Mouse (Mus musculus): ENCODE measurements around the gene Fam129a. TPM values are rescaled to one million over a fixed set of nuclear protein-coding genes. Genes with fewer than 3 reads are reported as not detected.
A peak's percentile ranks its signal among the peaks of the same experiment; 100 is the strongest.

Gene Fam129a
- polyA plus RNA-seq, 1 experiment from 2014 or later: 16.3 TPM

DNA sequence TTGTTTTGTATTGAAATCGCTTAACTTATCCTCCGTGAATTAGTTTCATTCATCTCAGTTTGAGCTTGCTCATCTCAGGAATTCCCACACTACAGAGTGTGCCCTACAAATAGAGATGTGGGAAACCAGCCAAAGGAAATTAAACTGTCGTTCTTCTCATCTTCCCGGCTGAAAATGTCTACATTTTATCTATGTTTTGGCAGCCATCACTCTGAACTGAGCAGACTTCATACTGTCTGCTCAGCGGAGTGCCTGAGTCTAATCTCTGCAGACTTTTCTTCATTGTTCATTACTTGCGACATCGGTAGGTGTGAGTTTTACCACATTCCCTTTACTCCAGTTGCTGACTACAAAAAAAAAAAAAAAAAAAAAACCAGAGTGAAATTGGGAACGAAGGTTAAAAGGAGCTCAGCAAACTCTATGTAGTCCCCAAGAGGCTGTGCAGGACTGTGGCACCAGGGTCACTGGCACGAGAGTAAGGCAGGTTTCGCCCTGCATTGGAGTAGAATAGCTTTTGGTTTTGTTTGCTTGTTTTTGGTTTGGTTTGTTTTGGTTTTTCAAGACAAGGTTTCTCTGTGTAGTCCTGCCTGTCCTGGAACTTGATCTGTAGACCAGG is 43.4 kb downstream of the Fam129a start:
- Histone ChIP-seq H3K36me3 (ENCODE audit: control insufficient read depth, insufficient read depth, low read length) (no peaks in the 10 kb centered on the region), H3K27ac (replicated peaks; ENCODE audit: low read depth, low read length) (no peak overlapping the region), H3K27me3 (replicated peaks; ENCODE audit: control insufficient read depth, insufficient read depth, low read length) (no peaks in the 10 kb centered on the region), H3K9ac (ENCODE audit: low read depth, low read length) (no peak overlapping the region), H3K9me3 (ENCODE audit: control insufficient read depth, low read length) (no peaks in the 10 kb centered on the region), H3K4me3 (ENCODE audit: low read depth, low read length) (no peak overlapping the region), H3K4me1 (ENCODE audit: control insufficient read depth, insufficient read depth, low read length) (no peaks in the 10 kb centered on the region), H3K4me2 (ENCODE audit: low read depth, low read length) (no peak overlapping the region)
- ATAC-seq (ENCODE audit: low read depth) (no peak), DNase-seq (ENCODE audit: low spot score) (no peak)
- WGBS: 70% methylated on average over 10 of the region's 10 CpGs

DNA sequence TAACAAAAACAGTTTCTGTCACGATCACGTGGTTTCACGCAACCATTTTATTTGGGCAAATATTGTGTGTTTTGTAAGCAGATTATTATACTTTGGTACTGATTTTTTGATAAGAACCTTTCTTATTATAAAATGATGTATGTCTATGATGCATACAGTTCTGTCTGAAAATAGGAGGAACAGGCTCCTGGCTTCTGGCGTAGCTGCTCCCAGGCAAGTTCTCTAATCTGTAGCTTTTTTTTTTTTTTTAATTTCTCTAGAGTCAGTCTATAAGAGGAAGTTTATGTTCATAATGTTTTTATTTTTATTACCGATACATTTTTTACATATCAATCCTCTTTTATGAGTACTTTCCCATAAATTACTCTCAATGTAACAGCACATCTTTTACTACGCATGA is 44.6 kb downstream of the Fam129a start:
- ATAC-seq (ENCODE audit: low read depth): no peak
- no peaks in the 10 kb centered on the region for H3K4me1 ChIP-seq (ENCODE audit: control insufficient read depth, insufficient read depth, low read length)
- no peak for DNase-seq (ENCODE audit: low spot score)
- H3K27me3 ChIP-seq (replicated peaks; ENCODE audit: control insufficient read depth, insufficient read depth, low read length): no peaks in the 10 kb centered on the region
- H3K4me3 ChIP-seq (ENCODE audit: low read depth, low read length): no peak overlapping the region
- no peak overlapping the region for H3K4me2 ChIP-seq (ENCODE audit: low read depth, low read length)
- H3K9ac ChIP-seq (ENCODE audit: low read depth, low read length): no peak overlapping the region
- H3K9me3 ChIP-seq (ENCODE audit: control insufficient read depth, low read length): no peaks in the 10 kb centered on the region
- WGBS: 95% methylated on average over 6 of the region's 6 CpGs
- no peaks in the 10 kb centered on the region for H3K36me3 ChIP-seq (ENCODE audit: control insufficient read depth, insufficient read depth, low read length)
- H3K27ac ChIP-seq (replicated peaks; ENCODE audit: low read depth, low read length): no peak overlapping the region

GRCm38 (mm10) chr1:151616555-151617205 is 45.7 kb downstream of the Fam129a start:
- Histone ChIP-seq H3K9ac (ENCODE audit: low read depth, low read length) (no peak overlapping the region), H3K4me1 (ENCODE audit: control insufficient read depth, insufficient read depth, low read length) (no peaks in the 10 kb centered on the region), H3K4me2 (ENCODE audit: low read depth, low read length) (no peak overlapping the region), H3K4me3 (ENCODE audit: low read depth, low read length) (no peak overlapping the region), H3K27me3 (replicated peaks; ENCODE audit: control insufficient read depth, insufficient read depth, low read length) (no peaks in the 10 kb centered on the region), H3K36me3 (ENCODE audit: control insufficient read depth, insufficient read depth, low read length) (no peaks in the 10 kb centered on the region), H3K27ac (replicated peaks; ENCODE audit: low read depth, low read length) (no peak overlapping the region), H3K9me3 (ENCODE audit: control insufficient read depth, low read length) (no peaks in the 10 kb centered on the region)
- no peak for DNase-seq (ENCODE audit: low spot score)
- ATAC-seq (ENCODE audit: low read depth): no peak
- WGBS: 90% methylated on average over 7 of the region's 7 CpGs

DNA sequence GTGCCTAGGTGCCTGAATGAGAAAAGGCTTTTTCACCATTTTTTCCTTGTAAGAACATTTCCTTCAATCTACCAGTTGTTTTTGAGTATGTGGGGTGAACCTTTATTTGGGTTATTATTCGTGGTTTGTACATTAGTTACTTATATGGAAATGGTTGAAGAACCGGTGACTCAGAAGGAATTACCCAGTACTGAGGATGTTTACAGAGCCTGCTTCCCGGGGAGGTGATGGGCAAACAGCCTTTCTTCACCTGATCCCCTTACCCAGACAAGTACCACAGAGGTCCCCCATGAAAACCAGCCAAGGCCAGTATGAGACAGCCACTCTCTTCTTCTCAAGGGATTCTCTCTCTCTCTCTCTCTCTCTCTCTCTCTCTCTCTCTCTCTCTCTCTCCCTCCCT is 47.3 kb downstream of the Fam129a start:
- Histone ChIP-seq H3K4me2 (ENCODE audit: low read depth, low read length) (no peak overlapping the region), H3K4me1 (ENCODE audit: control insufficient read depth, insufficient read depth, low read length) (no peaks in the 10 kb centered on the region), H3K27ac (replicated peaks; ENCODE audit: low read depth, low read length) (no peak overlapping the region), H3K9ac (ENCODE audit: low read depth, low read length) (no peak overlapping the region), H3K9me3 (ENCODE audit: control insufficient read depth, low read length) (no peaks in the 10 kb centered on the region), H3K36me3 (ENCODE audit: control insufficient read depth, insufficient read depth, low read length) (no peaks in the 10 kb centered on the region), H3K27me3 (replicated peaks; ENCODE audit: control insufficient read depth, insufficient read depth, low read length) (no peaks in the 10 kb centered on the region), H3K4me3 (ENCODE audit: low read depth, low read length) (no peak overlapping the region)
- 78% methylated on average over 3 of the region's 3 CpGs for WGBS
- ATAC-seq (ENCODE audit: low read depth): no peak
- DNase-seq (ENCODE audit: low spot score): no peak

DNA sequence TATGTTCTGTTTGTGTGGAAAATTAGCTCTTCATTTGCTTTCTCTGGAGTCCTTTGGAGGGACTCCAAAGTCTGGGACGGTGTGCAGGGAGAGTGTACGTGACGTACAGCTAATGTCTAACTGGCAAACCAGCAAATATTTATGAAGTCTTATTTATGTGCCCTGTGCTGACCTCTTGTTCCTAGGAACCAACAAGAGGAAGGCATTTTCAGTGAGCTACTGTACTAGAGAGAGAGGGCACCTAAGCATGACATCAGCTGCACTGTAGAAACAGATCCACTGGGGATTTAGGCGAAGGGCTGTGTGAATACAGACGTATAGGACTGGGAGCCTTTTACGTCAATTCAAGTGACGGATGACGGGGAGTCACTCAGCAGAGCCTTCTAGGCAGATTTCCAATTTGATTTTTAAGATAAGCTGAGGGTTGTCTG is 48.3 kb downstream of the Fam129a start:
- Histone ChIP-seq H3K4me3 (ENCODE audit: low read depth, low read length) (no peak overlapping the region), H3K9ac (ENCODE audit: low read depth, low read length) (no peak overlapping the region), H3K4me2 (ENCODE audit: low read depth, low read length) (no peak overlapping the region), H3K4me1 (ENCODE audit: control insufficient read depth, insufficient read depth, low read length) (no peaks in the 10 kb centered on the region), H3K36me3 (ENCODE audit: control insufficient read depth, insufficient read depth, low read length) (no peaks in the 10 kb centered on the region), H3K27ac (replicated peaks; ENCODE audit: low read depth, low read length) (no peak overlapping the region), H3K9me3 (ENCODE audit: control insufficient read depth, low read length) (no peaks in the 10 kb centered on the region), H3K27me3 (replicated peaks; ENCODE audit: control insufficient read depth, insufficient read depth, low read length) (no peaks in the 10 kb centered on the region)
- DNase-seq (ENCODE audit: low spot score) (no peak), ATAC-seq (ENCODE audit: low read depth) (no peak)
- 55% methylated on average over 8 of the region's 8 CpGs for WGBS

GRCm38 (mm10) chr1:151620730-151621129 is 49.7 kb downstream of the Fam129a start:
- Histone ChIP-seq H3K9ac (ENCODE audit: low read depth, low read length) (no peak overlapping the region), H3K9me3 (ENCODE audit: control insufficient read depth, low read length) (no peaks in the 10 kb centered on the region), H3K27ac (replicated peaks; ENCODE audit: low read depth, low read length) (no peak overlapping the region), H3K4me1 (ENCODE audit: control insufficient read depth, insufficient read depth, low read length) (no peaks in the 10 kb centered on the region; the same call in 1 of the 2 replicates), H3K4me3 (ENCODE audit: low read depth, low read length) (no peak overlapping the region), H3K27me3 (replicated peaks; ENCODE audit: control insufficient read depth, insufficient read depth, low read length) (no peaks in the 10 kb centered on the region), H3K4me2 (ENCODE audit: low read depth, low read length) (no peak overlapping the region), H3K36me3 (ENCODE audit: control insufficient read depth, insufficient read depth, low read length) (no peaks in the 10 kb centered on the region)
- DNase-seq (ENCODE audit: low spot score) (no peak), ATAC-seq (ENCODE audit: low read depth) (no peak)

GRCm38 (mm10) chr1:151624442-151625226 is 53.6 kb downstream of the Fam129a start:
- Histone ChIP-seq H3K9me3 (ENCODE audit: control insufficient read depth, low read length) (no peaks in the 10 kb centered on the region), H3K36me3 (ENCODE audit: control insufficient read depth, insufficient read depth, low read length) (no peaks in the 10 kb centered on the region), H3K27me3 (replicated peaks; ENCODE audit: control insufficient read depth, insufficient read depth, low read length) (no peaks in the 10 kb centered on the region), H3K4me1 (ENCODE audit: control insufficient read depth, insufficient read depth, low read length) (no peaks in the 10 kb centered on the region; the same call in 1 of the 2 replicates), H3K9ac (ENCODE audit: low read depth, low read length) (no peak overlapping the region), H3K4me3 (ENCODE audit: low read depth, low read length) (no peak overlapping the region), H3K27ac (replicated peaks; ENCODE audit: low read depth, low read length) (peak overlapping the region; percentile 41; the same call in 1 of the 2 replicates), H3K4me2 (ENCODE audit: low read depth, low read length) (no peak overlapping the region)
- no peak for DNase-seq (ENCODE audit: low spot score)
- 74% methylated on average over 3 of the region's 3 CpGs for WGBS
- ATAC-seq (ENCODE audit: low read depth): no peak

GRCm38 (mm10) chr1:151625260-151625659 is 54.3 kb downstream of the Fam129a start:
- Histone ChIP-seq H3K4me2 (ENCODE audit: low read depth, low read length) (no peak overlapping the region), H3K4me3 (ENCODE audit: low read depth, low read length) (no peak overlapping the region), H3K9me3 (ENCODE audit: control insufficient read depth, low read length) (no peaks in the 10 kb centered on the region), H3K36me3 (ENCODE audit: control insufficient read depth, insufficient read depth, low read length) (no peaks in the 10 kb centered on the region), H3K9ac (ENCODE audit: low read depth, low read length) (no peak overlapping the region), H3K4me1 (ENCODE audit: control insufficient read depth, insufficient read depth, low read length) (no peaks in the 10 kb centered on the region; the same call in 1 of the 2 replicates), H3K27me3 (replicated peaks; ENCODE audit: control insufficient read depth, insufficient read depth, low read length) (no peaks in the 10 kb centered on the region), H3K27ac (replicated peaks; ENCODE audit: low read depth, low read length) (0 out of 2 replicates have a peak overlapping the region, but pooled peaks have one; percentile 15)
- ATAC-seq (ENCODE audit: low read depth) (no peak; the same call in 1 of the 2 replicates), DNase-seq (ENCODE audit: low spot score) (peak; percentile 72)
- WGBS: 57% methylated on average over 4 of the region's 4 CpGs
